Mouse (Mus musculus) spleen, adult 2 months (tissue): Measurements from ENCODE around the gene Cmip. TPM values are rescaled to one million over a fixed set of nuclear protein-coding genes. Genes with fewer than 3 reads are reported as not detected.
"Not testable (repeated sequence)": the region's sequence is repeated elsewhere in the genome, so short reads cannot be mapped to it uniquely, and the experiment has no call there.

Experiments
- DNase-seq, 2 experiments: peaks; one replicate each; pipeline versions ENCODE4 v3.0.0 to v3.0.0-alpha.2; 2012 to 2021; ENCODE audit warnings: low spot score in 2 of 2, low read depth in 1 of 2
- H3K27ac ChIP-seq: fragments of 200-500 bp; 2 replicates; pipeline ENCODE4 v1.5.1; 2012; ENCODE audit warnings: low read length, inconsistent platforms; ENCODE audit not compliant: insufficient read depth
- H3K27me3 ChIP-seq: fragments of 200-500 bp; 2 replicates; pipeline ENCODE4 v1.6.1; 2012; ENCODE audit warnings: mild to moderate bottlenecking, moderate library complexity, low read length, inconsistent platforms; ENCODE audit not compliant: control insufficient read depth, insufficient read depth
- H3K36me3 ChIP-seq: fragments of 200-500 bp; 2 replicates; pipeline ENCODE4 v1.6.1; 2012; ENCODE audit warnings: mild to moderate bottlenecking, low read length, inconsistent platforms; ENCODE audit not compliant: control insufficient read depth, insufficient read depth
- H3K4me1 ChIP-seq: fragments of 200-500 bp; 2 replicates; pipeline ENCODE4 v1.6.1; 2011; ENCODE audit warnings: inconsistent platforms; ENCODE audit not compliant: control insufficient read depth, insufficient read depth, insufficient read length
- H3K4me3 ChIP-seq: fragments of 200-500 bp; 2 replicates; pipeline ENCODE4 v1.5.1; 2011; ENCODE audit warnings: mild to moderate bottlenecking, inconsistent platforms; ENCODE audit not compliant: insufficient read depth, insufficient read length; ENCODE audit errors: extremely low read depth
- CTCF ChIP-seq: fragments of 200-500 bp; IDR thresholded peaks from 2 replicates; pipeline ENCODE4 v1.5.1; 2011; ENCODE audit warnings: mild to moderate bottlenecking, inconsistent platforms; ENCODE audit not compliant: insufficient read depth, insufficient read length, insufficient replicate concordance; ENCODE audit errors: extremely low read depth
- POLR2A ChIP-seq: fragments of 200-500 bp; IDR thresholded peaks from 2 replicates; pipeline ENCODE4 v1.6.1; 2011; ENCODE audit warnings: low read depth, low read length, inconsistent platforms
- WGBS: fragments of 180-500 bp; shearing (Covaris S2); methylation state at CpG from one replicate; pipeline ENCODE4 v1.1.7; 2018; 5-methylcytosine and 5-hydroxymethylcytosine counted together
- polyA plus RNA-seq: library from polyadenylated mRNA; depleted of rRNA; stranded (reverse); fragments of >200 nt; gene quantifications from 2 replicates; pipeline ENCODE4 v1.2.3, GENCODE M21; 2012

Cmip gene
- polyA plus RNA-seq, 1 experiment, result 48.2 TPM

- Histone ChIP-seq H3K4me1 (no peaks in the 10 kb centered on the region), H3K27me3 (no peaks in the 10 kb centered on the region), H3K27ac (no peak overlapping the region), H3K36me3 (peaks cover 28% of the 10 kb centered on the region), H3K4me3 (no peak overlapping the region)
- TF ChIP-seq CTCF, result no peak
- no peak for TF ChIP-seq POLR2A
- no peak for DNase-seq
- WGBS, result 91% methylated on average over 17 of the region's 17 CpGs
Measured at GRCm38 (mm10) chr8:117420841-117421534, 164.1 kb downstream of the Cmip start.

- no peak for TF ChIP-seq POLR2A
- no peak for TF ChIP-seq CTCF
- no peak overlapping the region for H3K4me3 ChIP-seq
- H3K27ac ChIP-seq, result no peak overlapping the region
- WGBS, result 88% methylated on average over 5 of the region's 5 CpGs
- H3K36me3 ChIP-seq, result peaks cover 29% of the 10 kb centered on the region
- no peak for DNase-seq
- H3K27me3 ChIP-seq, result no peaks in the 10 kb centered on the region
- H3K4me1 ChIP-seq, result no peaks in the 10 kb centered on the region
Measured at GRCm38 (mm10) chr8:117421838-117422237, 165.0 kb downstream of the Cmip start.

- Histone ChIP-seq H3K4me3 (no peak overlapping the region), H3K27ac (no peak overlapping the region), H3K4me1 (no peaks in the 10 kb centered on the region), H3K36me3 (peaks cover 32% of the 10 kb centered on the region), H3K27me3 (no peaks in the 10 kb centered on the region)
- 93% methylated on average over 6 of the region's 6 CpGs for WGBS
- TF ChIP-seq CTCF (no peak), POLR2A (no peak)
- no peak for DNase-seq
Measured at GRCm38 (mm10) chr8:117422343-117422742, 165.5 kb downstream of the Cmip start.

GRCm38 (mm10) chr8:117423029-117423428, 166.2 kb downstream of the Cmip start:
- Histone ChIP-seq H3K27me3 (no peaks in the 10 kb centered on the region), H3K36me3 (peaks cover 31% of the 10 kb centered on the region), H3K4me3 (no peak overlapping the region), H3K27ac (no peak overlapping the region), H3K4me1 (no peaks in the 10 kb centered on the region)
- no peak for DNase-seq
- 91% methylated on average over 4 of the region's 4 CpGs for WGBS
- TF ChIP-seq CTCF (no peak), POLR2A (no peak)

- 94% methylated on average over 8 of the region's 8 CpGs for WGBS
- H3K4me1 ChIP-seq, H3K4me3 ChIP-seq, H3K27ac ChIP-seq, H3K27me3 ChIP-seq, DNase-seq: not testable (repeated sequence)
- peaks cover 47% of the 10 kb centered on the region for H3K36me3 ChIP-seq
Measured at GRCm38 (mm10) chr8:117427816-117428215, 171.0 kb downstream of the Cmip start.

- no peaks in the 10 kb centered on the region for H3K4me1 ChIP-seq
- H3K4me3 ChIP-seq, result no peak overlapping the region
- TF ChIP-seq CTCF, result no peak
- TF ChIP-seq POLR2A, result no peak
- DNase-seq, result no peak
- 92% methylated on average over 21 of the region's 21 CpGs for WGBS
- no peaks in the 10 kb centered on the region for H3K27me3 ChIP-seq
- H3K36me3 ChIP-seq, result peaks cover 47% of the 10 kb centered on the region
- H3K27ac ChIP-seq, result no peak overlapping the region
Measured at GRCm38 (mm10) chr8:117428524-117429162, 171.8 kb downstream of the Cmip start.

GRCm38 (mm10) chr8:117430624-117431023, 173.8 kb downstream of the Cmip start:
- no peak for DNase-seq
- Histone ChIP-seq H3K4me3 (no peak overlapping the region), H3K27ac (no peak overlapping the region), H3K4me1 (no peaks in the 10 kb centered on the region), H3K27me3 (no peaks in the 10 kb centered on the region), H3K36me3 (peaks cover 43% of the 10 kb centered on the region)
- WGBS, result 93% methylated on average over 4 of the region's 4 CpGs
- TF ChIP-seq POLR2A (no peak), CTCF (no peak)
